Mouse (Mus musculus): Measurements from ENCODE around the gene Tob1. TPM values are rescaled to one million over a fixed set of nuclear protein-coding genes. Genes with fewer than 3 reads are reported as not detected.
A peak's percentile ranks its signal among the peaks of the same experiment; 100 is the strongest.

Tob1 gene
- 43.0 and 44.0 TPM in 2 replicates for polyA plus RNA-seq (2014; fragmentation: Nextera tagmentation; extraction: Ambion mirVana)

DNA sequence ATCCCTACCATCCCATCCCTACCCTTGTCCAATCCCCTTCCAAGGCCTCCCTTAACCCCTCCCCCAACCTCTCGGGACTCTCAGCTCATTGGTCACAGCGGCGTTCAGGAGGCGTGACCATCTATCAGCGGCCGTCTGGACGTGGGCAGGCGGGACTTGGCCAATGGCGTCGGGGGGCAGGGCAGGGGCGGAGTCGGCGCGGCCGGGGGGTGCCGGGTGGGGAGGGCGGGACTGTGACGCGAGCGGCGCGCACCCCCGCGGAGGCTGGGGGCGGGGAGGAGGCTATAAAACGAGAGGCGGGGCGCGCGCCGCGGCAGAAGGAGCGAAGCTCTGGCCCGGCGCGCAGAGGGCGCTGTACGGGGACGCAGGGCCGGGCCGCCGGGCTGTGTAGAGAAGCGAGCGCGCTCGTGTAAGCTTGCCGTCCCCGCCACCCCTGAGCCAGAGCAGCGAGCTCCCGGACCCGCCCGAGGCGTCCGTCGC is at the start of gene Tob1:
Gene Tob1, plus strand, starts transcription at position 331 of the 480 bp plus-strand sequence.
- ATAC-seq (replicated peaks; ENCODE audit: low FRiP score) = peak; percentile 97

DNA sequence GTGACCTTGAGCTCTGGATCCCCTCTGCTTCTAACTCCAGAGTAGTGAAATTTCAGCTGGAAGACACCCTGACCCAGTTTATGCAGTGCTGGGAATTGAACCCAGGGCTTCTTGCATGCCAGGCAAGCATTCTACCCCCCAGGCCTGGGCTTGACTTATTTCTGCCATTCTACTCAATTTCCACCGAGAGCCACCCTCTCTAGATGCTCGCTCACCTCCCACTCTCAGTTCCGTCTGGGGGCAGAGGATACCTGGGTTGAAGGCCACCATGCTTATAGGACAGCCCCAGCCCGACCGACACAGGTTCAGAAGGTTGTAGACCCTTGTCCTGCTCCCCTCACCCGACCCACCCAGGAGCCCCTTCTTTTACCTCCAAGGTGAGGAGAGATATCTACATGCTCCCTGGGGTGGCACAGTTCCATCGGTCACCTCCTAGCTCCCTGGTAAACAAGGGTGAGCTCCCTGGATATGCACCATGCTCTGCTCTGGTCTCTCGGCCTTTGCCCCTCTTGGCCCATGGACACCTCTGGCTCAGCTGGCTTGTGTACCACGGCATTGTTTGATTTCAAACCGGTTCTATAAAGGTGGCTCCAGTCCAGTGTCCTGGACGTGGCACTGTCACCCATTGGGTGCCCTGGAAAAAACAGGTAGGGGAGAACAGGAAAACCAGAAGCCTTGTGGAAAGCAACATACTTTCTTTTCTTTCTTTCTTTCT is 49.2 kb upstream of the Tob1 start:
- H3K4me3 ChIP-seq (ENCODE audit: low read depth, low read length) = no peak overlapping the region
- no peaks in the 10 kb centered on the region for H3K9me3 ChIP-seq (ENCODE audit: control insufficient read depth, low read length)
- H3K27ac ChIP-seq (ENCODE audit: low read depth, low read length) = peak overlapping the region; percentile 99
- H3K27me3 ChIP-seq (ENCODE audit: control insufficient read depth, insufficient read depth, low read length) = no peaks in the 10 kb centered on the region
- DNase-seq (ENCODE audit: low spot score) (no peak), ATAC-seq (replicated peaks; ENCODE audit: low FRiP score) (no peak)
- H3K36me3 ChIP-seq (ENCODE audit: control insufficient read depth, insufficient read depth, low read length) = no peaks in the 10 kb centered on the region
- H3K9ac ChIP-seq (ENCODE audit: low read length) = peak overlapping the region; percentile 60; the same call in 1 of the 2 replicates
- 89% methylated on average over 11 of the region's 11 CpGs for WGBS
- no peak overlapping the region for H3K4me2 ChIP-seq (ENCODE audit: low read depth, low read length, severe bottlenecking)
- peaks cover 35% of the 10 kb centered on the region for H3K4me1 ChIP-seq (replicated peaks; ENCODE audit: control insufficient read depth, insufficient read depth, low read length)

More for the DNA sequence above, at the start of gene Tob1:
- Histone ChIP-seq H3K4me1 (replicated peaks; ENCODE audit: control insufficient read depth, insufficient read depth, low read length) (peaks cover 7% of the 10 kb centered on the region; the same call in 1 of the 2 replicates), H3K9ac (ENCODE audit: low read length) (peak within 1 kb of the TSS; percentile 99), H3K4me2 (ENCODE audit: low read depth, low read length, severe bottlenecking) (peak within 1 kb of the TSS; percentile 97), H3K9me3 (ENCODE audit: control insufficient read depth, low read length) (no peaks in the 10 kb centered on the region), H3K36me3 (ENCODE audit: control insufficient read depth, insufficient read depth, low read length) (peaks cover 6% of the 10 kb centered on the region; the same call in 1 of the 2 replicates), H3K4me3 (ENCODE audit: low read depth, low read length) (peak within 1 kb of the TSS; percentile 96), H3K27ac (ENCODE audit: low read depth, low read length) (peak within 1 kb of the TSS; percentile 96), H3K27me3 (ENCODE audit: control insufficient read depth, insufficient read depth, low read length) (no peaks in the 10 kb centered on the region)
- DNase-seq (ENCODE audit: low spot score) = peak; percentile 100
- under 1% methylated on average over 40 of the region's 55 CpGs for WGBS

DNA sequence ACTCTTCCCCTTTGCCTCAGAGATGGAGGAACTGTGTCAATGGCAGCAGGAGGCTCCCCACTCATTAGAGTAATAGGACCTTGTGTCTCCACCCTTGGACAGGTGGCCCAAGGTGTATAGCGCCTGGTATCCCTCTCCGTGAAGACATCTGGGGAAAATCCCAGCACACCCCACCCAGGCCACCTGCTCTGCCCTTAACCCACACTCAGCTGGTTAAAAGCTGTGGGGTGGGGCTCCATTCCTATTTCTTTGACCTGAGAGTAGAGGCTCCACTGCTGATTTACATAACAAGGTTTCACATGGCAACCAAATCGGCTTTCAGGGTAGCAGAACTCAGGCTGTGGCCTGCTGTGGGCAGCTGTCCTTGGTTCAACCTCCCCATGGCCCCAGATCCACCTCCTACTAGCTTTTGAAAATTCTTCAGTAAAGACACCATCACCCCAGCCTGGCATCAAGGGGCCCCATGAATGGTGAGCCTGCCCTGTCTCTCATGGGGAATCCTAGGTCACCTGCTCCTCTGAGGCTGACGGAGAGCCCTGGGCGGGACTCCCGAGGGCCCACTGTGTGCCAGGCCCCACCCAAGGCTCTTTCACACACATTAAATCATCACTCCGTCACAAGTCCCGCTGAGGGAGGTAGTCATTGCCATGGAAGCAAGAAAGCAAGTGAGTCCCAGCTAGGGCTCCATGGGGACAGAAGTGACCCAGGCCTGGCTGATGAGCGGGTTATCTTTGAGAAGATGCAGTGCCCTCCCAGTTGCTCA is 48.1 kb upstream of the Tob1 start:
- Histone ChIP-seq H3K36me3 (ENCODE audit: control insufficient read depth, insufficient read depth, low read length) (no peaks in the 10 kb centered on the region), H3K27ac (ENCODE audit: low read depth, low read length) (no peak overlapping the region), H3K9ac (ENCODE audit: low read length) (no peak overlapping the region), H3K4me2 (ENCODE audit: low read depth, low read length, severe bottlenecking) (no peak overlapping the region), H3K27me3 (ENCODE audit: control insufficient read depth, insufficient read depth, low read length) (no peaks in the 10 kb centered on the region), H3K9me3 (ENCODE audit: control insufficient read depth, low read length) (no peaks in the 10 kb centered on the region), H3K4me1 (replicated peaks; ENCODE audit: control insufficient read depth, insufficient read depth, low read length) (peaks cover 35% of the 10 kb centered on the region), H3K4me3 (ENCODE audit: low read depth, low read length) (no peak overlapping the region)
- DNase-seq (ENCODE audit: low spot score) = no peak
- whole genome bisulfite sequencing = 72% methylated on average over 9 of the region's 9 CpGs
- no peak for ATAC-seq (replicated peaks; ENCODE audit: low FRiP score)

DNA sequence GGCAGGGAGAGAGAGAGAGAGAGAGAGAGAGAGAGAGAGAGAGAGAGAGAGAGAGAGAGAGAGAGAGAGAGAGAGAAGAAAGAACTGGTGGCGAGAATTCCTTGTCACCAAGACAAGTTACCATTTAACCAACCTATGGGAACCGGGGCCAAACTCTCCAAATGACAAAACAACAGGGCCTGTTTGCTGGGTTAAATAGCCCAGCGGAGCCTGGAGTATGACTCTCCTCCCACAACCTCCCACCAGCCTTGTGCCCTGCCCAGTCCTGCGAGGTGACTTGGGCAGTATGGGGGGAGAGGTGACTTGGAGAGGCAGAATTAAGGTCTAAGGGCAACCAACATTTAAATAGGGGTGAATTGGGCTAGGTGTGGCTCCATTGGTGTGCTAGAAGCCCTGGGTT is 45.5 kb upstream of the Tob1 start:
- H3K27me3 ChIP-seq (ENCODE audit: control insufficient read depth, insufficient read depth, low read length) = no peaks in the 10 kb centered on the region
- 78% methylated on average over 4 of the region's 4 CpGs for WGBS
- no peaks in the 10 kb centered on the region for H3K36me3 ChIP-seq (ENCODE audit: control insufficient read depth, insufficient read depth, low read length)
- H3K27ac ChIP-seq (ENCODE audit: low read depth, low read length) = no peak overlapping the region
- H3K4me3 ChIP-seq (ENCODE audit: low read depth, low read length) = no peak overlapping the region
- DNase-seq (ENCODE audit: low spot score) (no peak), ATAC-seq (replicated peaks; ENCODE audit: low FRiP score) (no peak)
- H3K9me3 ChIP-seq (ENCODE audit: control insufficient read depth, low read length) = no peaks in the 10 kb centered on the region
- H3K4me2 ChIP-seq (ENCODE audit: low read depth, low read length, severe bottlenecking) = no peak overlapping the region
- no peak overlapping the region for H3K9ac ChIP-seq (ENCODE audit: low read length)
- H3K4me1 ChIP-seq (replicated peaks; ENCODE audit: control insufficient read depth, insufficient read depth, low read length) = peaks cover 18% of the 10 kb centered on the region

DNA sequence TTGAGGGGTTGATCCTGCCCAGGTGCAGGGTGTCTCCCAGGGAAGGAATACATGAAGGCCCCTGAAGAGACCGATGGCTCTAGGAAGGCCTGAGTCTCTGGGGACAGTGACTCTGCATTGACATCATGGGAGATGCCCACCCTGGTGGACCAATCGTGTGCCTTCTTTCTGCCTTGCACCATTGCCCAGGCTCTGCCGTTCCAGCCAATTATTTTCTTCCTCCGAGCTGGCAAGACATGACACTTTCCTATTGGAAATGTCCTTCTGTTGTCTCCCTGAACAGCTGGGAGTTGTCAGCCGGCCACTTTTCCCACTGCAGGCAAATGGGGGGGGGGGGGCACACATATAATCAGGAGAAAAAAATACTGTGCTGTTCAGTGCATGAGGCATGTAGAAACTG is 43.0 kb upstream of the Tob1 start:
- 78% methylated on average over 5 of the region's 5 CpGs for WGBS
- Histone ChIP-seq H3K4me1 (replicated peaks; ENCODE audit: control insufficient read depth, insufficient read depth, low read length) (0 out of 2 replicates have a peak, but pooled peaks cover 2% of the 10 kb centered on the region), H3K4me2 (ENCODE audit: low read depth, low read length, severe bottlenecking) (no peak overlapping the region), H3K4me3 (ENCODE audit: low read depth, low read length) (no peak overlapping the region), H3K27me3 (ENCODE audit: control insufficient read depth, insufficient read depth, low read length) (no peaks in the 10 kb centered on the region), H3K36me3 (ENCODE audit: control insufficient read depth, insufficient read depth, low read length) (no peaks in the 10 kb centered on the region), H3K9ac (ENCODE audit: low read length) (no peak overlapping the region), H3K9me3 (ENCODE audit: control insufficient read depth, low read length) (no peaks in the 10 kb centered on the region), H3K27ac (ENCODE audit: low read depth, low read length) (no peak overlapping the region)
- ATAC-seq (replicated peaks; ENCODE audit: low FRiP score) (no peak; the same call in 1 of the 2 replicates), DNase-seq (ENCODE audit: low spot score) (no peak)

DNA sequence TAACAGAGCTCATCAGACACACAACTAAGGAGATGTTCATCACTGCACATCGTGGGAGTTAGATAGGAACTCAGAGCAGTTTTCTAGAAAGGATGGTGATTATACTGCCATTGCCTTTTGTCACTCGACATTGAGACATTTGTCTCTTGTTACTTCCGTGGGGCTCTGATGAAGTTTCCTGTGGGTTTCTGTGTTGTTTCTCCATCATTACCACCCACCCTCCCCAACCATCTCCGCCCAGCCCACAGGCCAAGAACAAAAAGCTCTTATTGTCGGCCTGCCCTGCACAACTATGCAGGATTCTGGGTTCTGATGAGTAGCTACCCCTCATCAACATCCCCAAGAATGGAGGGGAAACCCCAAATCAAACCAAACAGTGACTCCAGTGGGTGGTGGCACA is 41.7 kb upstream of the Tob1 start:
- Histone ChIP-seq H3K9me3 (ENCODE audit: control insufficient read depth, low read length) (no peaks in the 10 kb centered on the region), H3K4me1 (replicated peaks; ENCODE audit: control insufficient read depth, insufficient read depth, low read length) (no peaks in the 10 kb centered on the region), H3K9ac (ENCODE audit: low read length) (no peak overlapping the region), H3K27me3 (ENCODE audit: control insufficient read depth, insufficient read depth, low read length) (no peaks in the 10 kb centered on the region), H3K36me3 (ENCODE audit: control insufficient read depth, insufficient read depth, low read length) (no peaks in the 10 kb centered on the region), H3K4me3 (ENCODE audit: low read depth, low read length) (no peak overlapping the region), H3K27ac (ENCODE audit: low read depth, low read length) (no peak overlapping the region), H3K4me2 (ENCODE audit: low read depth, low read length, severe bottlenecking) (no peak overlapping the region)
- DNase-seq (ENCODE audit: low spot score) (no peak), ATAC-seq (replicated peaks; ENCODE audit: low FRiP score) (no peak)
- WGBS = 82% methylated on average over 5 of the region's 5 CpGs

DNA sequence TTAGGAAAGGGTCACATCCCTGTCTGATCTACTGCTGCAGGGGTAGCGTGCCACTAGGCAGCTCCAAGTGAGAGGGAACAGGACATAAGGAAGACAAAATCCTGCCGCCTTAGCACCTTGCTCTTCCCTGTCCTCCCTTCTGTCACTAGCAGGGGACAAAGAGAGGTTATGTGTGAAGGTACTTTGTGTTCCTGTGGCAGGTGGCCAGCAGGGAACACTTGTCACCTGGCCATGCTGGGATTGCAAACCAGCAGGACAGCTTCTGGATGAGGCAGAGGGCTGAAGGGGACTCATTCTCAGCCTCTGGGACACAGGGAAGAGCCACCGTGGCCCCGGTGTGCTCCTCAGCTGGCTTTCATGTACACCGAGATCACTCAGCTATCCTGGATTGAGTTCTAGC is 39.6 kb upstream of the Tob1 start:
- no peak overlapping the region for H3K4me2 ChIP-seq (ENCODE audit: low read depth, low read length, severe bottlenecking)
- H3K36me3 ChIP-seq (ENCODE audit: control insufficient read depth, insufficient read depth, low read length) = no peaks in the 10 kb centered on the region
- no peak overlapping the region for H3K9ac ChIP-seq (ENCODE audit: low read length)
- WGBS = 92% methylated on average over 5 of the region's 5 CpGs
- ATAC-seq (replicated peaks; ENCODE audit: low FRiP score) = no peak
- no peak overlapping the region for H3K27ac ChIP-seq (ENCODE audit: low read depth, low read length)
- H3K4me1 ChIP-seq (replicated peaks; ENCODE audit: control insufficient read depth, insufficient read depth, low read length) = 0 out of 2 replicates have a peak, but pooled peaks cover 3% of the 10 kb centered on the region
- H3K27me3 ChIP-seq (ENCODE audit: control insufficient read depth, insufficient read depth, low read length) = no peaks in the 10 kb centered on the region
- no peak for DNase-seq (ENCODE audit: low spot score)
- H3K4me3 ChIP-seq (ENCODE audit: low read depth, low read length) = no peak overlapping the region
- no peaks in the 10 kb centered on the region for H3K9me3 ChIP-seq (ENCODE audit: control insufficient read depth, low read length)

DNA sequence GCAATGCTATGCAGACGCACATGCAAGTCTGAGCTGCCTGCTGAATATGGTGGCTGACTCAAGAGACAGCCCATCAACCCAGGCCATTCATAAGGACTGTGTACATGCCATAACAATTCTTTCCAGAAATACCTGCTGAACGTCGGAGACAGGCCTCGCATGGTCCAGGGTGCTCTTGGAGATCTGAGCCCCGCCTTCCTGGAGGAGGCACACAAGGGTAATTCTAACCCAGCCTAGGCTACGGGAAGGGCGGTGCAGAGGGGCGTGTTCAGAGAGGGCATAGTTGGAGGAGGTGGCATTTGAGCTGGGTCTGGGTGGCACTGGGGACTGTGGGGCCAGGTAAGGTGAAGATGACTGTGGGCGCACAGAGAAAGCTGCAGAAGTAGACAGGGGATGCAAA is 39.1 kb upstream of the Tob1 start:
- Histone ChIP-seq H3K36me3 (ENCODE audit: control insufficient read depth, insufficient read depth, low read length) (no peaks in the 10 kb centered on the region), H3K9ac (ENCODE audit: low read length) (no peak overlapping the region), H3K4me1 (replicated peaks; ENCODE audit: control insufficient read depth, insufficient read depth, low read length) (0 out of 2 replicates have a peak, but pooled peaks cover 3% of the 10 kb centered on the region), H3K4me2 (ENCODE audit: low read depth, low read length, severe bottlenecking) (no peak overlapping the region), H3K27ac (ENCODE audit: low read depth, low read length) (no peak overlapping the region), H3K4me3 (ENCODE audit: low read depth, low read length) (no peak overlapping the region), H3K9me3 (ENCODE audit: control insufficient read depth, low read length) (no peaks in the 10 kb centered on the region), H3K27me3 (ENCODE audit: control insufficient read depth, insufficient read depth, low read length) (no peaks in the 10 kb centered on the region)
- ATAC-seq (replicated peaks; ENCODE audit: low FRiP score) (no peak), DNase-seq (ENCODE audit: low spot score) (no peak)
- 85% methylated on average over 9 of the region's 9 CpGs for WGBS

Data from forebrain, embryonic 11.5 days (tissue).